Mouse (Mus musculus): ENCODE results near the gene Rgs1.
A peak's percentile ranks its signal among the peaks of the same experiment; 100 is the strongest.

Gene Rgs1

DNA sequence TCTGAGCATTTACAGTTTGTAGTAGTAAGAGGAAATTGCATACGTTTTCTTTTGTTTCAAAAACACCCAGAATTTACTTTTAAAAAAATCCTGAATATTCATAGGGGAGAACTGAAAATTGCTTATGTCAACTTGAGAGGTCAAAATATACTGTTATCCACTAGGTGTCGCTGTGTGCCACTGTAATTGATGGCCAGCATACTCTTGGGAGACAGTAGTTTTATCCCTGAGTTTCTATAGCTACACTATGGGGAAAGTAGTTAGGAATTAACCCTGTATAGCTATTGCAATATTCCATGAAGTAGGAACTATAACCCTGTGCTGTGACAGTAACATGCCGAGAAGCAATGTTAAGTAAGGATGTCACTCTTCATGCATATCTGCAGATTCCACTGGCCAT is 51.4 kb downstream of the Rgs1 start:
- peak; percentile 43 for DNase-seq (ENCODE audit: low read depth, low spot score)
